Mouse (Mus musculus) lung, postnatal 0 days (tissue): ENCODE measurements at regions not wholly inside any gene's neighbourhood (a gene's known extent, or its start where the extent isn't known, plus 50 kb on each side); places are given as distances from the start of the nearest gene placed in this dataset.

Source experiments
- CTCF ChIP-seq: IDR thresholded peaks from 2 replicates; pipeline ENCODE4 v1.5.1; 2016; ENCODE audit warnings: antibody characterized with exemption, mild to moderate bottlenecking
- EP300 ChIP-seq: IDR thresholded peaks from 2 replicates; pipeline ENCODE4 v1.6.1; 2016; ENCODE audit warnings: antibody characterized with exemption, mild to moderate bottlenecking, control low read depth

DNA sequence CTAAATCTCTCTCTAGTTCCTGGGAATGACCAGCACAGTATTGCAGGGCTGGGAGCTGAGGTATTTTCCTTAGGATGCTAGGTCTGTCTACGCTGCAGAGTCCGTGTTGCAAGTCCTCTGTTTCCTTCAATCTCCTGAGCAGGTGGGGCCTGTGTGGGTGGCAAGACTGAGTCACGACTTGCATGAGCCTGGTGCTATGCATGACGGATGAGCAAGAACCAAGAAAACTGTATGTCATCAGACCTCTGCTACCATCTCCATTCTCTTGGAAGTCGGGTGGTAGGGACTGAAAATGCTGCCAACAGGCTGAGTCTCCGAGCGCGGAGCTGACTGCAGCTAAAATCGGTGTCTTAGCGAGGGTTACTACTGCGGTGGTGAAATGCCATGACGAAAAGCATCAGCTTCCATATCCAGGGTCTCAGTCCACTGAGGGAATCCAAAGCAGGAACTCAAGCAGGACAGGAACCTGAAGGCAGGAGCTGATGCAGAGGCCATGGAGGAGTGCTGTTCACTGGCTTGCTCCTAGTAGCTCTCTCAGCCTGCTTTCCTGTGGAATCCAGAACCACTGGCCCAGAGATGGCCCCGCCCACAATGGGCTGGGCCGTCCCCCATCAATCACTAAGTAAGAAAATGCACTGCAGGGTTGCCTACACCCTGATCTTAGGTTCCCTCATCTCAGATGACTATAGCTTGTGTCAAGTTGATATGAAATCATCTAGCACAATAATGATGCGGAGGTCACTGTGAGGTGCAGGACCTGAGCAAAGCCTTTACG lies 71.9 kb downstream of the Psmg1 start:
- TF ChIP-seq CTCF (no peak), EP300 (no peak)
